Mouse (Mus musculus) natural killer cell, adult 2 months (primary cell): ENCODE data around the gene Cyp2d10.

Experiments used
- DNase-seq, 2 experiments: peaks; one replicate each; pipeline ENCODE4 v3.0.0; 2022; ENCODE audit warnings: low spot score in 2 of 2

Gene Cyp2d10

DNA sequence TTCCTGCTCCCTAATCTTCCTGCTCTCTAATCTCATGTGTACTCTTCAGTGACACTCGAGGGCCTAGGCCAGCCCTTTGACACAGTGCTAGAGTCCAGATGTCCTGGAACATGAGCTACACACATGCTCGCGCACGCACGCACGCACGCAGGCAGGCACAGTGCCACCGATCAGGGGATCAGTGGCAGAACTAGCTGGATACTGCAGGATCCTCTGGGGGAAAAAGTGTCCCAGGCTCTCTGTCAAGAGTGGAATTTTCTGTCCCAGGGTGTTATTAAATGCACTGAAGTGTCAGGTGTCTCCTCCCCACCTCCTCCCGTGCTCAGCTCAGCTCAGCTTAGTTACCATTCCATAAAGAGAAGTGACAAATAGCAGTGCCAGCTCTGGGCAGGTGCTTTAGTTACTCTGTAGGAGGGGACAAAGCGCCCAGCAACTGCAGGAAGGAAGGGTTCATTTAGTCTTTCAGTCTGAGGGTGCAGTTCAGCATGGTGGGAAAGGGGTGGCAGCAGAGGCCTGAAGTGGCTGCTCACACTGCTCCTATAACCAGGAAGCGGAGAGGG lies 45.5 kb downstream of the Cyp2d10 start:
- DNase-seq, result no peak

DNA sequence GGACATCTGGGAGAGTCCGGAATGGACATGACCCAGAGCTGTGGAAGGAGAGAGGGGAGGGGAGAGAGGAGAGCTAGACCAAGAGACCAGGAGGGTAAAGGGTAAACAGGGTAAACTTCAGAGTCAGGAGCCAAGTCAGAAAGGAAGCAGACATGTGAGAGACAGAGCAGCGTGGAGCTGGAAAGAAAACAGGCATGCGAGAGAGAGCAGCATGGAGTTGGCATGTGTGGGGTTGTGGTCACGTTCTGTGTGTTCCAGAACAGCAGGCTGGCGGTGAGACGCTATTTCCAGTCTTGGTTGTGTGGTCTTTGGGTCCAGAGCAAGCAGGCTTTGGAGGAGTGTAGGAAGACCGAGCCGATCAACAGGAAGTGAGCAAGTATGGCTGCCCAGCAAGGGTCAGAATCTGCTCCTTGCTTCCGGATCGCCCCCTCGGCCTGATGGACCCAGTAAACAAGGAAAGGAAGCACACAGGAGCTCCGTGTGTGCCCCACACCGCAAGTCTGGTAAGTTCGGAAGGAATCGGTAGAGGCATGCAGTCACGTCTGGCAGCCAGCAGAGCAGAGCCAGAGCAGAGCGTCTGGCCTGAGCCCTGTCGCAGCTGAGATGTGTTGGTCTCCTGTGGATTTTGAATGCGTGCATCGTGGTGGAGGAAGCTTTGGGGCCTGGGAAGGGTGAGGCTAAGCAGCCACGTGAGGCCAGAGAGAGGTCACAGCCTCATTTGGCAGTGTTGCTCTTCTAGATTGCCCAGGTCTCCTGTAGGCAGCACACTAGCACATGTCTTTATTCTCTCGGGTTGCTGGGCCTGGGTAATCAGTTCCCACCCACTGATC lies 48.3 kb downstream of the Cyp2d10 start:
- no peak for DNase-seq

DNA sequence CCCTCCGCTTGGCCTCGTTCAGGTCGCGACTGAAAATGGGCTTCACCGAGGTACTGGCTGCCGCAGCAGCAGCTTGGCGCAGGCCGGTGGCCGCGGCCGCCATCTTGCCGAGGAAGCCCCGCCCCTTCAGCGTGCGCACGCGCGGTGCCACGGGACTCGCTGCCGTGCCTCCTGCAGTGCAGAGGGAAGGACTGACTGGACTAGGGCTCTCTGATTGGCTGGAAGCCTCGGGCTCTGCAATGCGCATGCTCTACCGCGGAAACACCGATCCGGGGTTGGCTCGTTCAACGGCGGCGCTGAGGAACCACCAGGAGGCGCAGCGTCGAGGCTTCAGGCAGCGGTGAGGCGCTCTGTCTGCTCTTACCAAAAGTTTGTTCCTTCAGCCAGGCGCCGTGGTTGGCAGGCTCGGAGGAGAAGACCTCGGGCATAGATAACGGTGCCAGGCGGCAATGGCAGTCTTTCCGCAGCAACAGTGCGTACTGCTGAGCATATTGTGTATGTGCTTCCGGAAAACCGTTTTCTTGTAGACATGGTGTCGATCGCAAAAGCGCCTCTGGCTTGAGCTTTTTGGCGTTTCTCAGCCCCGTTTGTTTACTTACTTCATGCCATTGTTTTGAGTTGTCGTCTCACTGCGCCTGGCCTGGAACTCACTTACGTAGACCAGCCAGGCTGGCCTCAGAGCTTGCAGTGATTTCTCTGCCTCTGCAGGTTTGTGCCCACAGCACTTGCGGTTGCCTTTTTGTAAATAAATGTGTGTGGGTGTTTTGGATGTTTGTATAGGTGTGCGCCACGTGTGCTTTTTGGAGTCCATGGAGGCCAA lies 52.7 kb downstream of the Cyp2d10 start, which contains the start of gene Ndufa6:
Ndufa6 (minus strand) TSS at position 197 of the 820 bp plus-strand sequence.
- DNase-seq, result peak; percentile 95 to 97

DNA sequence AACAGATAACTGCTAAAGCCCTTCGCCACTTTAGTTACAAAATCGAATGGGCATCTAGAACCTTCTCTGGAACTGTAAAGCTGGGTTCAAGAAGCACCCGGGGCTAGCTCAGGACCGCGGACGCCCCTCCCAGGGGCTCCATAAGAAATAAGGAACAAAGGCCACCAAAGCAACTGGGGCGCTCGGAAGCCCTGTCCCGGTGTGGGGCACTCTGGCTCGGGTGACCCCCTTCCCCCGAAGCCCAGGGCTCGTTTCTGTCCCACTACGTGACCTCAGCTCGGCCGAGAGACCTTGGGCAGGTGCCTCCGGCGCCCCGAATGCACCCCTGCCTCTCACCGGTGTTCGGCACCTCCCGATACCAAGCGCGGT lies 53.3 kb downstream of the Cyp2d10 start:
- no peak for DNase-seq

DNA sequence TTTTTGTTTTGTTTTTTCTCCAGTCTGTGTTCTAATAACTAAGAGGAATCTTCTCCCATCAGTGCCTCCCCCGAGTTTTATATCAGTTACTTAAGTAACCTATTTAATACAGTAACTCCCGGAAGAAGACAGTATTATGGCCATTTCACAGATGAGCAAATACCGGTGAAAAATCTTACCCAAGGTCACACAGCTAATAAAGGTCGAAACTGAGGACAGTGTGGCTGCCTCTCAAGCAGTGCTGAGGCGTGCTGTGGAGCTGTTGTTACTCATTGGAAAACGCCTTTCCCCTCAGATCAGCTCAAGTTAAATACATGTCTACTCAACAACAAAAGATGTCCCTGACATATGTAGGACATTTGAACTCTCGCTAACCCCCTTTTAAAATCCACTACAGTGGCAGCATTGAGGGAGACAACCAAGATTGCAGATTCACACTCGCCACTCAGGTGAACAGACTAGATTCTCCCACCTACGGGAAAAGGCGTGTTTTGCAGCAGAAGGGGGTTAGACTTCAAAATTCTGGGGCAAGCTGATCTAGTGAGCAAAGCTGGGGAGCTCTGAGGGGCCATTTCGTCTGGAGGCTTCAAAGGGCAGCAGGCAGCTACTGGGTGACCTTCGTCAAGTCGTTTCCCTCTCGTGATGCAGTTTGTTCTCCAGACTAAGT lies 53.8 kb downstream of the Cyp2d10 start:
- DNase-seq, result no peak
